Mouse (Mus musculus) forebrain, embryonic 13.5 days (tissue): ENCODE data around the gene Chrm1. TPM values are rescaled to one million over a fixed set of nuclear protein-coding genes. Genes with fewer than 3 reads are reported as not detected.
"Not testable (repeated sequence)": the region's sequence is repeated elsewhere in the genome, so short reads cannot be mapped to it uniquely, and the experiment has no call there.

Experiments
- ATAC-seq: fragments of 200-750 bp; cut with Nextera tagmentation; 2 replicates; pipeline ENCODE4 v1.8.0; 2017
- H3K27ac ChIP-seq: fragments of 300-500 bp; sonication (generic); 2 replicates; pipeline ENCODE4 v1.5.1; 2015; ENCODE audit warnings: inconsistent platforms, mild to moderate bottlenecking, moderate library complexity
- H3K27me3 ChIP-seq: fragments of 300-500 bp; sonication (generic); 2 replicates; pipeline ENCODE4 v1.6.1; 2015; ENCODE audit warnings: mild to moderate bottlenecking, inconsistent platforms
- H3K36me3 ChIP-seq: fragments of 300-500 bp; sonication (generic); 2 replicates; pipeline ENCODE4 v1.6.1; 2015; ENCODE audit warnings: mild to moderate bottlenecking, inconsistent platforms; ENCODE audit not compliant: poor library complexity, severe bottlenecking
- H3K4me1 ChIP-seq: fragments of 300-500 bp; sonication (generic); 2 replicates; pipeline ENCODE4 v1.6.1; 2015; ENCODE audit warnings: inconsistent platforms
- H3K4me2 ChIP-seq: fragments of 300-500 bp; sonication (generic); 2 replicates; pipeline ENCODE4 v1.6.1; 2015; ENCODE audit warnings: inconsistent platforms, mild to moderate bottlenecking, moderate library complexity
- H3K4me3 ChIP-seq: fragments of 300-500 bp; sonication (generic); 2 replicates; pipeline ENCODE4 v1.5.1; 2015; ENCODE audit warnings: mild to moderate bottlenecking, inconsistent platforms
- H3K9ac ChIP-seq: fragments of 300-500 bp; sonication (generic); 2 replicates; pipeline ENCODE4 v1.6.1; 2015; ENCODE audit warnings: mild to moderate bottlenecking, inconsistent platforms
- H3K9me3 ChIP-seq: fragments of 300-500 bp; sonication (generic); replicated peaks from 2 replicates; pipeline ENCODE4 v1.6.1; 2016; ENCODE audit warnings: inconsistent platforms
- WGBS: fragments of 180-500 bp; shearing (Covaris S2); methylation state at CpG from one replicate; pipeline ENCODE4 v1.1.7; 2015; 5-methylcytosine and 5-hydroxymethylcytosine counted together
- polyA plus RNA-seq: library from polyadenylated mRNA; unstranded; fragments of >200 nt; fragmentation: Nextera tagmentation; extraction: Ambion mirVana; gene quantifications from 2 replicates; pipeline ENCODE4 v1.2.1, GENCODE M21; 2015

Chrm1 gene
- polyA plus RNA-seq, 1 experiment from 2014 or later, result 0.94 TPM

GRCm38 (mm10) chr19:8722907-8723573 is 59.5 kb downstream of the Chrm1 start, which contains the start of gene Slc3a2:
Gene Slc3a2 (minus strand): TSS chr19:8723369.
- ATAC-seq, result peak; percentile 97
- Histone ChIP-seq H3K4me3 (peak within 1 kb of the TSS; percentile 68), H3K4me2 (peak within 1 kb of the TSS; percentile 88), H3K27ac (peak within 1 kb of the TSS; percentile 95), H3K9ac (peak within 1 kb of the TSS; percentile 93), H3K9me3 (no peaks in the 10 kb centered on the region), H3K4me1 (peaks cover 41% of the 10 kb centered on the region), H3K36me3 (peaks cover 28% of the 10 kb centered on the region), H3K27me3 (no peaks in the 10 kb centered on the region)
- WGBS, result under 1% methylated on average over 50 of the region's 50 CpGs

GRCm38 (mm10) chr19:8723574-8724346 is 60.2 kb downstream of the Chrm1 start:
- Histone ChIP-seq H3K4me2 (peak overlapping the region; percentile 88), H3K27ac (peak overlapping the region; percentile 80), H3K4me3 (peak overlapping the region; percentile 68), H3K27me3 (no peaks in the 10 kb centered on the region), H3K9me3 (no peaks in the 10 kb centered on the region), H3K4me1 (peaks cover 41% of the 10 kb centered on the region), H3K36me3 (peaks cover 28% of the 10 kb centered on the region), H3K9ac (peak overlapping the region; percentile 93)
- WGBS, result under 1% methylated on average over 20 of the region's 20 CpGs
- no peak; the same call in 1 of the 2 replicates for ATAC-seq

GRCm38 (mm10) chr19:8724392-8724791 is 60.8 kb downstream of the Chrm1 start:
- H3K9ac ChIP-seq, result peak overlapping the region; percentile 93
- peak overlapping the region; percentile 80 for H3K27ac ChIP-seq
- ATAC-seq, result no peak
- H3K4me2 ChIP-seq, result peak overlapping the region; percentile 88
- H3K4me3 ChIP-seq, result peak overlapping the region; percentile 68
- H3K9me3 ChIP-seq, result no peaks in the 10 kb centered on the region
- WGBS, result 4% methylated on average over 2 of the region's 2 CpGs
- H3K4me1 ChIP-seq, result peaks cover 41% of the 10 kb centered on the region
- H3K27me3 ChIP-seq, result no peaks in the 10 kb centered on the region
- peaks cover 28% of the 10 kb centered on the region for H3K36me3 ChIP-seq

- Histone ChIP-seq H3K27ac (no peak overlapping the region; the same call in 1 of the 2 replicates), H3K36me3 (peaks cover 28% of the 10 kb centered on the region), H3K27me3 (no peaks in the 10 kb centered on the region), H3K4me1 (peaks cover 41% of the 10 kb centered on the region), H3K4me3 (peak overlapping the region; percentile 68), H3K9me3 (no peaks in the 10 kb centered on the region), H3K4me2 (peak overlapping the region; percentile 88), H3K9ac (peak overlapping the region; percentile 93)
- no peak for ATAC-seq
- WGBS, result 53% methylated on average over 4 of the region's 4 CpGs
Observed at GRCm38 (mm10) chr19:8725081-8725613, 61.6 kb downstream of the Chrm1 start.

GRCm38 (mm10) chr19:8726609-8727390 is 63.2 kb downstream of the Chrm1 start:
- Histone ChIP-seq H3K9me3 (no peaks in the 10 kb centered on the region), H3K9ac (no peak overlapping the region), H3K4me3 (0 out of 2 replicates have a peak overlapping the region, but pooled peaks have one; percentile 6), H3K27ac (no peak overlapping the region), H3K36me3 (peaks cover 28% of the 10 kb centered on the region), H3K4me2 (no peak overlapping the region), H3K4me1 (peaks cover 34% of the 10 kb centered on the region), H3K27me3 (no peaks in the 10 kb centered on the region)
- WGBS, result 15% methylated on average over 3 of the region's 3 CpGs
- ATAC-seq, result no peak

GRCm38 (mm10) chr19:8727495-8728114 is 64.0 kb downstream of the Chrm1 start:
- no peaks in the 10 kb centered on the region for H3K9me3 ChIP-seq
- 19% methylated on average over 5 of the region's 5 CpGs for WGBS
- H3K4me1 ChIP-seq, result peaks cover 26% of the 10 kb centered on the region
- H3K4me3 ChIP-seq, result no peak overlapping the region
- H3K4me2 ChIP-seq, result no peak overlapping the region
- H3K36me3 ChIP-seq, result peaks cover 28% of the 10 kb centered on the region
- no peak overlapping the region for H3K9ac ChIP-seq
- no peak overlapping the region for H3K27ac ChIP-seq
- no peak for ATAC-seq
- H3K27me3 ChIP-seq, result no peaks in the 10 kb centered on the region

- H3K9me3 ChIP-seq, H3K9ac ChIP-seq, H3K27ac ChIP-seq, H3K4me3 ChIP-seq, H3K4me2 ChIP-seq, ATAC-seq, H3K27me3 ChIP-seq: not testable (repeated sequence)
- peaks cover 28% of the 10 kb centered on the region for H3K36me3 ChIP-seq
- H3K4me1 ChIP-seq, result peaks cover 26% of the 10 kb centered on the region
- WGBS, result 43% methylated on average over 3 of the region's 3 CpGs
Observed at GRCm38 (mm10) chr19:8728335-8729099, 64.9 kb downstream of the Chrm1 start.

Other genes starting within 250 kb of the Chrm1 start
- gene Slc22a8, start 72.5 kb upstream of the Chrm1 start, polyA plus RNA-seq, result 1.3 and 1.6 TPM in 2 replicates
- 1.6 and 3.2 TPM in 2 replicates for gene Slc22a6, start 45.8 kb upstream of the Chrm1 start, polyA plus RNA-seq
- gene Slc3a2, start 59.6 kb downstream of the Chrm1 start, polyA plus RNA-seq, result 135 and 143 TPM in 2 replicates
- gene Wdr74, start 72.0 kb downstream of the Chrm1 start, polyA plus RNA-seq, result 92.0 and 97.4 TPM in 2 replicates
- 1.9 and 3.7 TPM in 2 replicates for gene 1700092M07Rik, start 76.9 kb downstream of the Chrm1 start, polyA plus RNA-seq
- 117 and 118 TPM in 2 replicates for gene Stx5a, start 77.6 kb downstream of the Chrm1 start, polyA plus RNA-seq
- gene Nxf1, start 93.3 kb downstream of the Chrm1 start, polyA plus RNA-seq, result 194 and 211 TPM in 2 replicates
- 260 and 261 TPM in 2 replicates for gene Tmem223, start 107.2 kb downstream of the Chrm1 start, polyA plus RNA-seq
- 35.9 and 36.5 TPM in 2 replicates for gene Tmem179b, start 110.7 kb downstream of the Chrm1 start, polyA plus RNA-seq
- 30.1 and 33.0 TPM in 2 replicates for gene Taf6l, start 122.6 kb downstream of the Chrm1 start, polyA plus RNA-seq
- 174 and 190 TPM in 2 replicates for gene Polr2g, start 134.8 kb downstream of the Chrm1 start, polyA plus RNA-seq
- gene Zbtb3, start 138.8 kb downstream of the Chrm1 start, polyA plus RNA-seq, result 7.9 and 8.5 TPM in 2 replicates
- gene Ttc9c, start 155.5 kb downstream of the Chrm1 start, polyA plus RNA-seq, result 86.1 and 89.1 TPM in 2 replicates
- 6.4 and 6.8 TPM in 2 replicates for gene Hnrnpul2, start 156.2 kb downstream of the Chrm1 start, polyA plus RNA-seq
- not detected in 2 replicates for gene AC129217.1, start 166.0 kb downstream of the Chrm1 start, polyA plus RNA-seq
- gene Bscl2, start 173.7 kb downstream of the Chrm1 start, polyA plus RNA-seq, result 66.9 and 72.1 TPM in 2 replicates
- 198 and 204 TPM in 2 replicates for gene Gng3, start 175.4 kb downstream of the Chrm1 start, polyA plus RNA-seq
- 0.28 and 0.39 TPM in 2 replicates for gene Lrrn4cl, start 187.0 kb downstream of the Chrm1 start, polyA plus RNA-seq
- gene Ubxn1, start 207.7 kb downstream of the Chrm1 start, polyA plus RNA-seq, result 188 and 194 TPM in 2 replicates
- gene Uqcc3, start 217.1 kb downstream of the Chrm1 start, polyA plus RNA-seq, result 61.8 and 64.6 TPM in 2 replicates
- gene Lbhd1, start 219.9 kb downstream of the Chrm1 start, polyA plus RNA-seq, result 73.6 and 85.7 TPM in 2 replicates
- gene Gm49403, start 220.1 kb downstream of the Chrm1 start, polyA plus RNA-seq, result not detected in 2 replicates
- 92.5 and 97.7 TPM in 2 replicates for gene 1810009A15Rik, start 225.1 kb downstream of the Chrm1 start, polyA plus RNA-seq
- gene Gm49416, start 225.1 kb downstream of the Chrm1 start, polyA plus RNA-seq, result not detected in 2 replicates
- 37.9 and 44.5 TPM in 2 replicates for gene Ints5, start 229.2 kb downstream of the Chrm1 start, polyA plus RNA-seq
- gene Ganab, start 234.3 kb downstream of the Chrm1 start, polyA plus RNA-seq, result 83.6 and 91.5 TPM in 2 replicates